Mouse (Mus musculus) kidney, adult 11 months (tissue): Measurements from ENCODE around the gene Cldn10.

Source experiments
- DNase-seq: peaks from one replicate; pipeline ENCODE4 v3.0.0; 2022

Gene Cldn10

DNA sequence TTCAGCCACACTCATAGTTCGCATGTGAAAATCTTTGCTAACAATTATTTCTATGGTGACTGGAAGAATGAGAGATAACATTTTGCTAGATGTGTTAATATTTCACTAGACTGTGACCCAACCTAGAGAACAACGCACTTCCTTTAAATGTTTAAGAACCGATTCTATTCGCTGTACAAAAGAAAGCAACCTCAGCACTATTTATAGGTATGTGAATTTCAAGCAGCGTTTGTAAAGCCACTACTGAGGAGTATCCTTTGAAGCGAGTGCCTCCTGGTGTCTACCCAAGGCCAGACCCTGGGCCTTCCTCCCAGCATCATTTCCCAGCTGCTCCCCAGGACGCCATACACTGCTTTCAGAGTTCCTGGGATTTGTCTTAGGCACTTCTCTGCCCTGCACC lies 132.9 kb downstream of the Cldn10 start:
- no peak for DNase-seq

DNA sequence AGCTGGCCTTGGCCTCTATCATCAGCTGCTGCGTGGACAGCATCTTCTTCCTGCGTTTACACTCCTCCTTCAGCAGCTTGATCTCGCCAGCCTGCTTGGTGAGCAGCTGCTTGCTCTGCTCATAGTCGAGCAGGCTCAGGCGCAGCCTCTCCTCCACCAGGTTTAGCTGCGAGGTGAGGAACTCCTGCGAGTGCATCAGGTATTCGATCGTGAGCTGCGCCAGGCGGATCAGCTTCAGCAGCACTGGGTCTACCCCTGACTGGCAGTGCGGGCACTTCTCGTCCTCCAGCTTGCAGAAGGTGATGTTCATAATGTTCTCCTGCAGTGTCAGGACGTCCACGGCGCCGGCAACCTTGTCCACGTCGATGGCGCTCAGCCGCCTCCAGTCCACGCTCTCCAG lies 134.5 kb downstream of the Cldn10 start:
- no peak for DNase-seq

DNA sequence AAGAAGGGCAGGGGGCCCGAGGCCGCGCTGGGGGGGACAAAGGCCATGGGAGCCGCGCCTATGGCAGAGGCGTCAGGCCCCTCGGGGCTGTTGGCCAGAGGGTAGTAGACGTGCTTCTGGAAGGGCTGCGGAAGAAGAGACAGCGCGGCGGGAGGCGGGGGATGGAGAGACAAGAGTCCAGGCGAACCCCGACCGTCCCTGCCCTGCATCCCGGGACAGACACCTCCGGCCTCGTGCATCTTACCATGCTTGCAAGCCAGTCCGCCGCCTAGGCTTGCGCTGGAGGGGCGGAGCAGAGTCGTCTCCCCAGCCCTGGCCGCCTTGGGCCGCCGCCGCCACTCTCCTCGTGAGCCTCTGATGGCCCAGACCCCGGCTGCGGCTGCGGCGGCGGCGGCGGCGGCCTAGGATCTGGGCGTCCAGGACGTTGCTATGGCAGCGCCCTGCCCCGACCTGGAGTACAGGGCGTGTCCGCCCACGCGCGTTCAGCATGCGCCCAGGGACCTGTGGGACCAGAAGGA lies 135.0 kb downstream of the Cldn10 start:
- no peak for DNase-seq
